Mouse (Mus musculus) midbrain, embryonic 10.5 days (tissue): Measurements from ENCODE around the gene Spns2. TPM values are rescaled to one million over a fixed set of nuclear protein-coding genes. Genes with fewer than 3 reads are reported as not detected.
A peak's percentile ranks its signal among the peaks of the same experiment; 100 is the strongest.

Experiments used
- DNase-seq: peaks from one replicate; pipeline ENCODE4 v3.0.0-alpha.2; 2017; ENCODE audit warnings: low spot score
- H3K27ac ChIP-seq: fragments of 300-500 bp; sonication (generic); replicated peaks from 2 replicates; pipeline ENCODE4 v1.5.1; 2016; ENCODE audit warnings: mild to moderate bottlenecking
- H3K27me3 ChIP-seq: fragments of 300-500 bp; sonication (generic); 2 replicates; pipeline ENCODE4 v1.6.1; 2016; ENCODE audit warnings: low read depth, mild to moderate bottlenecking; ENCODE audit not compliant: poor library complexity, severe bottlenecking
- H3K36me3 ChIP-seq: fragments of 300-500 bp; sonication (generic); 2 replicates; pipeline ENCODE4 v1.6.1; 2016; ENCODE audit warnings: mild to moderate bottlenecking, moderate library complexity
- H3K4me1 ChIP-seq: fragments of 300-500 bp; sonication (generic); 2 replicates; pipeline ENCODE4 v1.6.1; 2016
- H3K4me3 ChIP-seq: fragments of 300-500 bp; sonication (generic); 2 replicates; pipeline ENCODE4 v1.5.1; 2016; ENCODE audit warnings: mild to moderate bottlenecking, moderate library complexity
- H3K9me3 ChIP-seq: fragments of 300-500 bp; sonication (generic); replicated peaks from 2 replicates; pipeline ENCODE4 v1.6.1; 2016; ENCODE audit warnings: mild to moderate bottlenecking
- WGBS: fragments of 180-500 bp; shearing (Covaris S2); methylation state at CpG from one replicate; pipeline ENCODE4 v1.1.7; 2016; 5-methylcytosine and 5-hydroxymethylcytosine counted together
- polyA plus RNA-seq: library from polyadenylated mRNA; unstranded; fragments of >200 nt; fragmentation: Nextera tagmentation; extraction: Ambion mirVana; gene quantifications from 2 replicates; pipeline ENCODE4 v1.2.1, GENCODE M21; 2016

Spns2 gene
- 2.1 and 2.9 TPM in 2 replicates for polyA plus RNA-seq

DNA sequence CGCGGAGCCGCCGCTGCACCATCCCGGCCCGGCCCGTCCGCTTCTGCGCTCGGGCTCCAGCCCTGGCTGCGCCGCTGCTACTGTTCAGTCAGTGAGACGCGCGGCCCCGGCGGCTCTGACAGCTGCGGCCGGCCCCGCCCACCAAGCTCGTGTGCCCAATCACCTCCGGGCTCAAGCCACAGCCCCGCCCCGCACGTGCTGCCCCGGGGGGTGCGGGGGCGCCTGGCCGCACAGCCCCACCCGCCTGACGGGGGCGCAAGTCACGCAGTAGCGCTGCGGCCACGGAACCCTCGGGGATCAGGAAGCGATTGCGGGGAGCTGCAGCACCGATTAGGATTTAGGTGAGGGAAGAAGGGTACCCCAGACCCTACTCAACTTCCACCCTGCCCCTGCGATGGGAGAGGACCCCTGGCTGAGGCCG is at the start of gene Spns2:
Gene Spns2 (minus strand): TSS at position 24 of the 421 bp plus-strand sequence.
- no peaks in the 10 kb centered on the region for H3K9me3 ChIP-seq
- WGBS: under 1% methylated on average over 42 of the region's 42 CpGs
- H3K36me3 ChIP-seq: no peaks in the 10 kb centered on the region
- peak within 1 kb of the TSS; percentile 73 for H3K4me3 ChIP-seq
- peak; percentile 89 for DNase-seq
- peaks cover 54% of the 10 kb centered on the region for H3K27me3 ChIP-seq
- peaks cover 48% of the 10 kb centered on the region for H3K4me1 ChIP-seq
- H3K27ac ChIP-seq: peak within 1 kb of the TSS; percentile 76

DNA sequence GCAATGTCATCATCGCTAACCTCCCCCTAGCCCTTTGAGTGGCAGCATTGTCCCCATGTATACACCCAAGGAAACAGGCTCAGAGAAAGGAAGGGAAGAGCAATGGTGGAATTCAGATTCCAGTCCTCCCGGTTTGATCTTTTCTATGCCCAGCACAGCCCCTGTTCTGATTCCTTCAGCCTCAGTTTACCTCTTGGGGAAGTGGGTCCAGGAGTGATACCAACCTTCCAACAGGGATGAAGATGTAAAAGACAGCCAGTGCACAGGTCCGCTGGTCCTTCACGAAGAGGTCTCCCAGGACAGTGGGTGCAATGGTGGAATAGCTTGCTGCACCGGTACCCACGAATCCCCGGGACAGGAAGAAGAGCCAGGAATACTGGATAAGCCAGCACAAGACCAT is 49.1 kb upstream of the Spns2 start:
- Histone ChIP-seq H3K27me3 (no peaks in the 10 kb centered on the region), H3K4me3 (no peak overlapping the region), H3K36me3 (no peaks in the 10 kb centered on the region), H3K9me3 (no peaks in the 10 kb centered on the region), H3K4me1 (peaks cover 9% of the 10 kb centered on the region), H3K27ac (no peak overlapping the region)
- DNase-seq: no peak
- 93% methylated on average over 7 of the region's 7 CpGs for WGBS

- WGBS: 78% methylated on average over 8 of the region's 8 CpGs
- Histone ChIP-seq H3K4me3 (no peak overlapping the region), H3K9me3 (no peaks in the 10 kb centered on the region), H3K27me3 (no peaks in the 10 kb centered on the region), H3K4me1 (peaks cover 9% of the 10 kb centered on the region), H3K27ac (no peak overlapping the region), H3K36me3 (no peaks in the 10 kb centered on the region)
- no peak for DNase-seq
These were observed 48.5 kb upstream of the Spns2 start for GRCm38 (mm10) chr11:72538037-72538755.

- WGBS: 80% methylated on average over 2 of the region's 2 CpGs
- H3K27me3 ChIP-seq: no peaks in the 10 kb centered on the region
- no peak for DNase-seq
These were observed 47.8 kb upstream of the Spns2 start for GRCm38 (mm10) chr11:72537503-72537902.

GRCm38 (mm10) chr11:72535519-72535918 is 45.8 kb upstream of the Spns2 start:
- no peaks in the 10 kb centered on the region for H3K27me3 ChIP-seq
- no peak overlapping the region for H3K4me3 ChIP-seq
- H3K9me3 ChIP-seq: no peaks in the 10 kb centered on the region
- peak; percentile 19 for DNase-seq
- H3K4me1 ChIP-seq: peaks cover 9% of the 10 kb centered on the region
- no peaks in the 10 kb centered on the region for H3K36me3 ChIP-seq
- H3K27ac ChIP-seq: no peak overlapping the region
- WGBS: 82% methylated on average over 3 of the region's 3 CpGs

More at GRCm38 (mm10) chr11:72537503-72537902, 47.8 kb upstream of the Spns2 start:
- Histone ChIP-seq H3K36me3 (no peaks in the 10 kb centered on the region), H3K4me1 (peaks cover 9% of the 10 kb centered on the region), H3K9me3 (no peaks in the 10 kb centered on the region), H3K4me3 (no peak overlapping the region), H3K27ac (no peak overlapping the region)

DNA sequence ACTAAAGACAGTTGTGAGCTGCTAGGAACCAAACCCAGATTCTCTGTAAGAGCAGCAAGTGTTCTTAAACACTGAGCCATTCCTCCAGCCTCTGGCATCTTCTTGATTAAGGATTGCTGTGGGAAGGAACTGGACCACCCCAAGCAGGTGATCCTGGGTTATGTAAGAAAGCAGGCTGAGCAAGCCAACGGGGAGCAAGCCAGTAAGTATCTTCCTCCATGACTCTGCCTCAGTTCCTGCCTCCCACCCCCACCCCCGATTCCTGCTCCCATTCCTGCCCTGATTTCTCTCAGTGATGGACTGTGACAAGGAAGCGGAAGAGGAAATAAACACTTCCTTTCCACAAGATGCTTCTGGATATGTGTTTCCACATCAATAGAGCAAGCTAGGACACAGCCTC is 43.2 kb upstream of the Spns2 start:
- Histone ChIP-seq H3K27ac (no peak overlapping the region), H3K36me3 (no peaks in the 10 kb centered on the region), H3K27me3 (no peaks in the 10 kb centered on the region), H3K4me1 (peaks cover 2% of the 10 kb centered on the region; the same call in 1 of the 2 replicates), H3K4me3 (no peak overlapping the region), H3K9me3 (no peaks in the 10 kb centered on the region)
- WGBS: 79% methylated on average over 3 of the region's 3 CpGs
- no peak for DNase-seq

GRCm38 (mm10) chr11:72531632-72532031 is 41.9 kb upstream of the Spns2 start:
- no peaks in the 10 kb centered on the region for H3K4me1 ChIP-seq
- no peaks in the 10 kb centered on the region for H3K27me3 ChIP-seq
- H3K9me3 ChIP-seq: no peaks in the 10 kb centered on the region
- 68% methylated on average over 1 of the region's 1 CpGs for WGBS
- H3K27ac ChIP-seq: no peak overlapping the region
- H3K36me3 ChIP-seq: no peaks in the 10 kb centered on the region
- no peak overlapping the region for H3K4me3 ChIP-seq
- no peak for DNase-seq

DNA sequence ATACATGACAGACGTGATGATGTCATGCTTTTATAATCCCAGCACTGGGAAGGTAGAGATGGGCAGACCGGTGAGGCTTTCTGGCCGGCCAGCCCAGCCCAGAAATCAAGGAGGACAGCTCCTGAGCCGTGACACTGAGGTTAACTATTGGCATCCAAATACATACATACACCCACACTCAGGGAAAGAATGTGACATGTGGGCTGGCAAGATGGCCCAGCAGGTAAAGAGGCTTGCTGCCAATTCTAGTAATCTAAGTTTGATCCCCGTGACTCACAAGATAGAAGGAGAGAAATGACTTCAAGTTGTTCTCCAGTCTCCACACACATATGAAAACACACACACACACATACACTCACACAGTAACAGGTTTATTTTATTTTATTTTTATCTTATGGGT is 41.4 kb upstream of the Spns2 start:
- 87% methylated on average over 5 of the region's 5 CpGs for WGBS
- H3K27me3 ChIP-seq: no peaks in the 10 kb centered on the region
- H3K9me3 ChIP-seq: no peaks in the 10 kb centered on the region

DNA sequence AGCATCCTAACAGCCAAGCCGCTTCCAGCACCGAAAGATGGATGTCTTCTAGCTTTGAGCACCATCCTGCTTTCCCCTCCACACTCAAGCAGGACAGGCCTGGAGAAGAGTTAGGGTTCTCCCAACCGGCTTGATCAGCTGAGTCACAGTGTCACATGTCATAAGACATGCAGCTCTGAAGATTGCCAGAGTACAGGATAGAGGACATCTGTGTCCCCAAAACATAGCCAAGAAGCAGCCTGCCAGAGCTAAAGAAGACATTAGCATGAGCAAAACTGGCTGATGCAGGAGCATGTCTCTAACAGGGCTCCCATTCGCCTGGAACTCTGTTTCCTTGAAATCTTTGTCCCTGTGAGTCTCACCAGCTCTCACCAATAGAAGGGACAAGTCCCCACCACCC is 36.5 kb upstream of the Spns2 start:
- H3K27me3 ChIP-seq: no peaks in the 10 kb centered on the region
- H3K36me3 ChIP-seq: no peaks in the 10 kb centered on the region
- DNase-seq: no peak
- H3K9me3 ChIP-seq: no peaks in the 10 kb centered on the region
- 87% methylated on average over 4 of the region's 4 CpGs for WGBS
- H3K4me1 ChIP-seq: no peaks in the 10 kb centered on the region
- no peak overlapping the region for H3K4me3 ChIP-seq
- no peak overlapping the region for H3K27ac ChIP-seq

More for the DNA sequence above, 41.4 kb upstream of the Spns2 start:
- no peaks in the 10 kb centered on the region for H3K36me3 ChIP-seq
- no peak overlapping the region for H3K4me3 ChIP-seq
- no peak overlapping the region for H3K27ac ChIP-seq
- no peaks in the 10 kb centered on the region for H3K4me1 ChIP-seq
- no peak for DNase-seq

- Histone ChIP-seq H3K36me3 (no peaks in the 10 kb centered on the region), H3K27ac (no peak overlapping the region), H3K4me3 (no peak overlapping the region), H3K27me3 (no peaks in the 10 kb centered on the region), H3K4me1 (no peaks in the 10 kb centered on the region), H3K9me3 (no peaks in the 10 kb centered on the region)
- WGBS: 67% methylated on average over 4 of the region's 4 CpGs
- no peak for DNase-seq
These were observed 34.0 kb upstream of the Spns2 start for GRCm38 (mm10) chr11:72523711-72524110.

DNA sequence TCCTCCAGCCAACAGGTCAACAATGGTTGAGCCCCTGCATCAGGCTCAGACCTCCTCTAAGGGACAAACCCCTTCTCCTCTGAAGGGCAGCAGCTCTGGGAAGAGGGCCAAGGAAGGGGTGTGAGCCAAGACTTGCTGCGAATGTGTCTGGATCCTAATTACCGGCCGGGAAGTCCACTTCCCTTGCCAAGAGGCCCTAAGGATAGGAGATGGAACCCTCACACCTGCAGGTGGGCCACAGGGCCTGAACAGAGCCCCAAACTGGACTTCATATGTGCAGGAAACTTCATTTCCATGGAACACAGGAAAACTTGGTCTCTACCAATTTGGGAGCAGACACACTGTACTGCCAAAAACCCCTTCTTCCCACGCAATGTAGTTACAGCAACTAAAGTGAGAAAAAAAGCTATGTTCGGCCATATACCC is 32.9 kb upstream of the Spns2 start:
- Histone ChIP-seq H3K9me3 (no peaks in the 10 kb centered on the region), H3K27me3 (no peaks in the 10 kb centered on the region), H3K4me3 (no peak overlapping the region), H3K4me1 (no peaks in the 10 kb centered on the region), H3K36me3 (no peaks in the 10 kb centered on the region), H3K27ac (no peak overlapping the region)
- DNase-seq: no peak
- WGBS: 89% methylated on average over 5 of the region's 5 CpGs

GRCm38 (mm10) chr11:72521598-72522541 is 32.2 kb upstream of the Spns2 start:
- WGBS: 86% methylated on average over 5 of the region's 5 CpGs
- H3K9me3 ChIP-seq: no peaks in the 10 kb centered on the region
- no peak for DNase-seq
- H3K27ac ChIP-seq: no peak overlapping the region
- H3K4me1 ChIP-seq: no peaks in the 10 kb centered on the region
- H3K36me3 ChIP-seq: no peaks in the 10 kb centered on the region
- no peak overlapping the region for H3K4me3 ChIP-seq
- H3K27me3 ChIP-seq: no peaks in the 10 kb centered on the region

DNA sequence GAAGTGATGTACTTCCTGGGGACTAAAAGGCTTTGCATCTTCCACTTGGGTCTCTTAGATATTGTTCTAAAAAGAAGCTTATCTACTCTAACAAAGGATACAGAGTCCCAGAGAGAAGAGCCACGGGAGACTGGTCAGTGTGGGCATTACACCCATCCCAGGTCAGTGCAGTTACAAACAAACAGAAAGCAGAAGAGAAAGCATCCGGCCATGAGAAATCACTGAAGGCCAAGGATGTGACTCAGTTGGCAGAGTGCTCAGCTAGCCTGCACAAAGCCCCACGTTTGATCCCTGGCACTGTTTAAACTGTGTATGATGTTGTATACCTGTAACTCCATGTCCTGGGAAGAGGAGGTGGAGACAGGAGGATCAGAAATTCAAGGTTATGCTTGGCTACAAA is 30.2 kb upstream of the Spns2 start:
- Histone ChIP-seq H3K27ac (no peak overlapping the region), H3K36me3 (no peaks in the 10 kb centered on the region), H3K4me3 (no peak overlapping the region), H3K9me3 (no peaks in the 10 kb centered on the region), H3K27me3 (no peaks in the 10 kb centered on the region), H3K4me1 (no peaks in the 10 kb centered on the region)
- no peak for DNase-seq
- WGBS: 70% methylated on average over 3 of the region's 3 CpGs
